Mouse (Mus musculus) CH12.LX (cell line): ENCODE results near the gene Ass1.
A peak's percentile ranks its signal among the peaks of the same experiment; 100 is the strongest.

Source experiments
- BHLHE40 ChIP-seq: IDR thresholded peaks from 2 replicates; pipeline ENCODE4 v1.6.1; 2011; ENCODE audit warnings: mild to moderate bottlenecking, low read depth, low read length, improper control_type of control experiment
- CHD2 ChIP-seq: IDR thresholded peaks from 2 replicates; pipeline ENCODE4 v1.6.1; 2011; ENCODE audit warnings: low read length, improper control_type of control experiment
- CTCF ChIP-seq, 2 experiments: IDR thresholded peaks in 1 of 2; conservative IDR thresholded peaks in 1 of 2; 2 replicates each; pipeline ENCODE4 v1.5.1; 2011 to 2012; ENCODE audit warnings: low read depth in 2 of 2, low read length in 2 of 2, improper control_type of control experiment in 1 of 2, inconsistent platforms in 1 of 2, mild to moderate bottlenecking in 1 of 2, moderate library complexity in 1 of 2
- EP300 ChIP-seq: IDR thresholded peaks from 2 replicates; pipeline ENCODE4 v1.6.1; 2011; ENCODE audit warnings: low read length, improper control_type of control experiment
- GABPA ChIP-seq: IDR thresholded peaks from 2 replicates; pipeline ENCODE4 v1.6.1; 2012; ENCODE audit warnings: low read depth, low read length, improper control_type of control experiment, inconsistent platforms; ENCODE audit not compliant: insufficient replicate concordance
- KAT2A ChIP-seq: IDR thresholded peaks from 2 replicates; pipeline ENCODE4 v1.6.1; 2012; ENCODE audit warnings: low read length, improper control_type of control experiment, inconsistent platforms; ENCODE audit not compliant: insufficient replicate concordance
- MAZ ChIP-seq: IDR thresholded peaks from 2 replicates; pipeline ENCODE4 v1.6.1; 2012; ENCODE audit warnings: low read depth, mild to moderate bottlenecking, inconsistent platforms, low read length, improper control_type of control experiment, moderate library complexity
- MXI1 ChIP-seq: IDR thresholded peaks from 2 replicates; pipeline ENCODE4 v1.6.1; 2011; ENCODE audit warnings: mild to moderate bottlenecking, low read depth, low read length, improper control_type of control experiment
- PAX5 ChIP-seq: IDR thresholded peaks from 2 replicates; pipeline ENCODE4 v1.6.1; 2012; ENCODE audit warnings: low read length, inconsistent platforms, mixed read lengths
- POLR2A ChIP-seq: IDR thresholded peaks from 2 replicates; pipeline ENCODE4 v1.6.1; 2011; ENCODE audit warnings: low read depth, mild to moderate bottlenecking, improper control_type of control experiment, low read length
- TCF12 ChIP-seq: IDR thresholded peaks from 2 replicates; pipeline ENCODE4 v1.6.1; 2014; ENCODE audit warnings: low read depth, mild to moderate bottlenecking, inconsistent platforms, low read length, improper control_type of control experiment
- USF1 ChIP-seq: IDR thresholded peaks from 2 replicates; pipeline ENCODE4 v1.6.1; 2014; ENCODE audit warnings: low read depth, mild to moderate bottlenecking, inconsistent platforms, low read length, improper control_type of control experiment

DNA sequence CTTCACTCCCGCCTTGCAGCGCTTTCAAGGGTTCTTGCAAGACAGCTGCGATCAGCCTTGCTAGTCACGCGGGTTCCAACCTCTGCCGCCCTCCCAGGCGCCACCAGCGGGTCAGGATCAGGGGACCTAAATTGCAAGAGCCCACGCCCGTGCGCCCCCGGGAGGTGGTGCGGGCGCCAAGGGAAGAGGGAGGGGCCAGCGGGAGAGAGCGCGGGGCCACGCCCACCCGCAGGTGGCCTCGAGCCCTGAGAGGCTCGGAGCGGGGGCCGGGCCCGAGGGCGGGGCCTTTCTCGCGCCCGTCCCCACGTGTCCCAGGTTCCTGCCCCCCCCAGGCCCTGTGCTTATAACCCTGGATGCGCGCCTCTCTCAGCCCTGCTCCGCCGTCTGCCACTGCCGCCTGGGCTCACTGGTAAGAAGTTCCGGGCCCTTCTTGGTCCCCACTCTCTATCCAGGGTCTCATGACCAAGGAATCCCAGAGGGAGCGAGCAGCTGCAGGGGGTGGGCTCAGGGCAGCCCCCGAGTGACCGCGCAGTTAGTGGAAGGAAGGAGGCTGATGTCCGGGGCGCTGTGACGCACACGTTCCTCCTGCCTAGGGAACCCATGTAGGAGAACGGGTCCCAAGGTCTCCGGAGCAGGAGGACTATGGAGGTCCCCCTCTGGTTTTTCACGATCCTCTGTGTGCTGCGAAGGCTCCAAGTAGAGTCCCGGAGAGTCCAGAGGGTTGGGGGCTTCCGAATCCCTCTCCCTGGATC is at the start of gene Ass1:
- peak in 1 of 2 experiments; percentile 37; a peak in 1 of 4 replicates for TF ChIP-seq CTCF (conservative IDR thresholded peaks at IDR 0.05 in 1 of 2, IDR thresholded peaks at IDR 0.05 in 1 of 2; ENCODE audit: low read depth in 2 of 2, low read length in 2 of 2)
- no peak for TF ChIP-seq EP300
- TF ChIP-seq BHLHE40: 0 out of 2 replicates have a peak, but pooled peaks have one; percentile 29
- TF ChIP-seq KAT2A: no peak
- TF ChIP-seq TCF12: peak; percentile 56
- TF ChIP-seq POLR2A: peak; percentile 75
- TF ChIP-seq PAX5: no peak
- TF ChIP-seq CHD2: no peak
- peak; percentile 74 for TF ChIP-seq USF1
- peak; percentile 95 for TF ChIP-seq MXI1
- TF ChIP-seq MAZ: peak; percentile 69; the same call in 1 of the 2 replicates
- no peak for TF ChIP-seq GABPA
